Mouse (Mus musculus): ENCODE data around the gene Ak2.

DNA sequence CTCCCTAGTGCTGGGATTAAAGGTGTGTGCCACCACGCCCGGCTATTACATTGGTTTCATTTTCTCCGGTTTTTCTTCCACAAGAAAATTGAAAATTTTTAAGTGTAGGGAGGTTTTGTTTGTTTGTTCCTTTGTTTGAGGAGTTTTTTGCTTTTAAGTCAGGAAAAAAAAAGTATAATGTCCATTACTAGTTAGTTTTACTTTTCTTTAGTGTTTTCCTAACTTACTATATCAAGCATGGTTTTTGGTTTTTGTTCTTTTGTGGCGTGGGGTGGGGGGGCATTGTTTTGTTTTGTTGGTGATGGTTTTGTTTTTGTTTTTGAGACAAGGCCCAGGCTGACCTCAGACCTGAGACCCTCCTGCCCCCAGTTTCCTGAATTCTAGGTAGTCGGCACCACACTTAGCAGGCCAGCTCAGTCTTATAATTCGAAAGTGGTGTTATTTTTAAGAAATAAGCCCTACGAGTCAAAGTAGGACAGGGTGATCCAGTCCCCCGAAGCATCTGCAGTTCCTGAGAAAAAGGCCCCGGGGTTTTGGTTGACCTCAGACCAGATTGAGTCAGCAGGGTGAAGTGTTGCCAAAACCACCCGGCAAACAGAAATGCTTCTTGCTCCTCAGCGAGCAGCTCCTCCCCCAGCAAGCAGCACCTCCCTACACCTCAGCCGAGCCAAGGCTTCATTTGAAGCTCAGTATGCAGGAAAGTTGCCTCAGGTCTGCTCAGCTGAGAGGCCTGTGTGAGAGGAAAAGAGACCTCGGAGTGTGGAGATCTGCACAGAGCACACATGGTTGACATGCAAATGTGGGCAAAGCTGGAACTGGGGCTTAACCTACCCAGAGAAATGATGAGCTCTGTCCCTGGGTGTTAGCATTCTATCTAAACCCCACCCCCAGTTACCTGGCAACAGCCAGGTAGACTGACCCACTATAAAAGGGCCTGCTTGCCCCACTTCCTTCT is 43.2 kb downstream of the Ak2 start:
- TF ChIP-seq MYOG (IDR thresholded peaks at IDR 0.05; ENCODE audit: control insufficient read depth, extremely low read depth, insufficient read length) = no peak
- TF ChIP-seq CTCF (IDR thresholded peaks at IDR 0.05; ENCODE audit: control insufficient read depth, insufficient read depth, insufficient read length) = no peak
- TF ChIP-seq MYOD1 (IDR thresholded peaks at IDR 0.05; ENCODE audit: control insufficient read depth, insufficient read length, low read depth) = no peak
- no peak for TF ChIP-seq CEBPB (IDR thresholded peaks at IDR 0.05; ENCODE audit: low read depth)
- TF ChIP-seq USF1 (IDR thresholded peaks at IDR 0.05; ENCODE audit: low read depth) = no peak

Measured in C2C12 (cell line).